Mouse (Mus musculus) cortical plate, adult 2 months (tissue): ENCODE data around the gene Psme3.

ENCODE experiments used
- CTCF ChIP-seq: fragments of 200-500 bp; IDR thresholded peaks from 2 replicates; pipeline ENCODE4 v1.5.1; 2011; ENCODE audit warnings: mild to moderate bottlenecking, control low read depth, low read length; ENCODE audit not compliant: insufficient read depth; ENCODE audit errors: extremely low read depth
- POLR2A ChIP-seq: fragments of 200-500 bp; IDR thresholded peaks from 2 replicates; pipeline ENCODE4 v1.6.1; 2011; ENCODE audit warnings: mild to moderate bottlenecking, low read length, control low read depth; ENCODE audit not compliant: insufficient read depth; ENCODE audit errors: extremely low read depth

DNA sequence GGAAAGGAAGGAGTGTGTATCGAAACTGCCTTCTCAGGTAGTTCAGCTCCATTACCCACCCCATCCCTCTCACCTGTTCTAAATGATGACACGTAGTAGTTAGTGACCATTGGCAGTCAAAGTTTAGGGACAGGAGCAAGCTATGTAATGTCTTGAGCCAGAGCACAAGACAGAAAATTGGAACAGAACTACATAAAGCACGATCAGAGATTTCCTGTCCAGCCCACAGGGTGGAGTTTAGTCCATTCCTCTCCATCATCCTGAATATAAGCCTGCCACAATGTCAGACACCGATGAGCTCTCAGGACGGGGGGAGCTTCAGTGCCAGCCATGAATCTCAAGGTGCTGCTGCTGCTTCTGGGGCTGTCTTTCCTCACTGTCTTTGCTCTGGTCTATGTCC lies 8.8 kb downstream of the Psme3 start, which contains the start of gene Aoc2:
- no peak for TF ChIP-seq CTCF
- TF ChIP-seq POLR2A: no peak
